Mouse (Mus musculus) C2C12 (cell line): ENCODE measurements around the gene Cog1.

ENCODE experiments used
- CEBPB ChIP-seq: IDR thresholded peaks from one replicate; pipeline ENCODE4 v1.6.1; 2011; ENCODE audit warnings: low read depth, mild to moderate bottlenecking, control low read depth, moderate library complexity
- CTCF ChIP-seq: IDR thresholded peaks from one replicate; pipeline ENCODE4 v1.5.1; 2011; ENCODE audit not compliant: control insufficient read depth, insufficient read depth, insufficient read length
- USF1 ChIP-seq: IDR thresholded peaks from one replicate; pipeline ENCODE4 v1.6.1; 2011; ENCODE audit warnings: low read depth, mild to moderate bottlenecking, control low read depth, moderate library complexity

DNA sequence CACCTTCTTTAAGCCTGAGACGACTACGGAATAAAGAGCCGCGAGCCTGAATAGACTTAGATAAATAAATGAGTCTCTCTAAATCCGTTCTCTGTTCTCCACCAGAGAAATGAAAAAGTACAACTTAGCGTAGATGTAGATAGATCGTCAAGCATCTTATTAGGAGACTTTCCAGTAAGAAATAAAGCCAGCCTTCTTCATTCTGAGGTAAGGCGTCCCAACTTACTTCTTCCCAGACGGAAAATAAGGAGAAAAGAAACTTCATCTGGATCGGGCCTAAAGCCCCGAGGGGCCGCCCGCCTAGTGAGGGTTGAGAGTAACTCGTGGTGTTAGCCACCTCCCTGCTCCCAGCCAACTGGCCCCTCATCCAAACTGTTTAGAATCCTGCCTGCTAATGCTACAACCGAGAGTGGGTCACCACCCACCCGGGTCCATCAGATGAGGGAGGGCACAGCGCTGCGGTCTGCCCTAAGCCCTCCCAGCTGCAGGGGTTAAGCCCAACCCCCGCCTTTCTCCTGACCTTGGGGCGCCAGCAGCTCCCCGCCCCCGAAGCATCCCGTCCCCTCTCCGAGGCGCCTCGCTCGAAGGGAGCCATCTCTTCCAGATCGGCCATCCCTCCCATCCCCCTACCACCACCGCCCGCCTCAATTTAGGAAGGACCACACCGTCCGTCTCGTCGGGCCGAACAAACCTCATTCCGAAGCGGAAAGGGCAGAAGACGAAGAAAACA lies 34.1 kb downstream of the Cog1 start:
- TF ChIP-seq CTCF (no peak), CEBPB (no peak), USF1 (no peak)
